Mouse (Mus musculus): ENCODE results near the gene Mkrn2. TPM values are rescaled to one million over a fixed set of nuclear protein-coding genes. Genes with fewer than 3 reads are reported as not detected.

Mkrn2 gene
- polyA plus RNA-seq (2015; fragmentation: Nextera tagmentation; extraction: Ambion mirVana), result 23.6 and 30.2 TPM in 2 replicates

DNA sequence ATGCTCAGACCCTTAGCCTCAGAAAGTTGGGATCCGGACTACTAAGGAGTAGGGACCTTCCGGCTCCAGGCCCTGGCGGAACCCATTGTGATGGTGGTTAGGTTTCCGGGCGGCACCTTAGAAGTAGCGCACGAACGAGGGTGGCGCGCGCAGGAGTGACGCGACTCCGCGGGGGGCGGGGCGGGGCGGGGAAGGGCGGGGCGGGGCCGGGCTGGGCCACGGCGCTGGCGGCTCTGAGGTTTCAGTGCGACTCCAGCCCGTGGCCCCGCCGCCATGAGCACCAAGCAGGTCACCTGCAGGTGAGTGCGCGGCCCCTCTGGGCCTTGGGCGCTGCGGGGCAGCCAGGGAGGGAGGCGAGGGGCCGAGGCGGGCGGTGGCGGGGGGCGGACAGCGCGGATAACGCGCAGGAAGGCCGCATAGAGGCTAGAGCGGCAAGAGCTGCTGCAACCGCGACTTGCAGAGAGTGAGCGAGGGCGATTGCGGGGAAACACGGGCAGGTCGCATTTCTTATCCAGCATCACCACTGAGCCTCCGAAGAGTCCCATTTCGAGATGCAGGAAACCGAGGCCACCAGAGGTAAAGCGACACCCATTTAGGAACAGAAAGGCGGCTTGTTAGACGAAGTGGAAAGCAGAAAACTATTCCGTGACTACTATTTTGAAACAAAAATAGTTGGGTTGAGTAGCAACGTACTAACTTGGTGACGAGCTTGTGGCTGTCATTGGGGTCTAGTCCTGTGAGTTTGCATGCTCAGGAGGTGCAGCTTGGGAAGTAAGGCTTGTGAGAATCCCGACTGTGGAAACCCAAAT is at the start of gene Mkrn2:
TSS of gene Mkrn2 (plus strand) at position 188 of the 809 bp plus-strand sequence.
- H3K4me1 ChIP-seq, result peaks cover 13% of the 10 kb centered on the region
- WGBS, result under 1% methylated on average over 58 of the region's 61 CpGs
- no peaks in the 10 kb centered on the region for H3K9me3 ChIP-seq (replicated peaks)
- H3K27me3 ChIP-seq, result no peaks in the 10 kb centered on the region
- H3K27ac ChIP-seq (replicated peaks), result peak within 1 kb of the TSS; percentile 79
- peak within 1 kb of the TSS; percentile 83 for H3K9ac ChIP-seq
- H3K4me2 ChIP-seq (replicated peaks), result peak within 1 kb of the TSS; percentile 72
- peak; percentile 90 for ATAC-seq (ENCODE audit: insufficient number of reproducible peaks, low FRiP score, low TSS enrichment, low read depth)
- H3K4me3 ChIP-seq (replicated peaks), result peak within 1 kb of the TSS; percentile 93
- H3K36me3 ChIP-seq, result no peaks in the 10 kb centered on the region; the same call in 1 of the 2 replicates

DNA sequence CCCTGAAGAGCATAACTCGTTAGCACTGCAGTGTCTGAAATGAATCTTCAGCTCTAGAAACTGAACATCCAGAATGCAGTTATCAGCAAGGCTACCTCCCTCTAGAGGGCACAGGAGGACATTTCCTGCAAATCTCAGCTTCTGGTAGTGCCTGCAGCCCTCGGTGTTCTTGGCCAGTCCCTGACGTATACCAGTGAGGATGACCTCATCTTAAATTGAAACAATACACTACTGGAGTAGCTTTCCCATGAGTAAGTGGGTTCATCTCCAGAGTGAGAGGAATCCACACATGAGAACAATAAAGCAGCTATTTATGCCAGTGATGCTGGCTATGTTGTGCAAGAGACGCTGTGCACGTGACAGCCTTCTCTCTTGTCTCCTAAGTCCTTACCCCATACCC is 46.2 kb upstream of the Mkrn2 start:
- Histone ChIP-seq H3K27me3 (no peaks in the 10 kb centered on the region), H3K9me3 (replicated peaks) (no peaks in the 10 kb centered on the region), H3K4me3 (replicated peaks) (no peak overlapping the region), H3K4me1 (no peaks in the 10 kb centered on the region), H3K9ac (no peak overlapping the region), H3K36me3 (peaks cover 74% of the 10 kb centered on the region), H3K4me2 (replicated peaks) (no peak overlapping the region), H3K27ac (replicated peaks) (no peak overlapping the region)
- 57% methylated on average over 5 of the region's 5 CpGs for WGBS
- no peak for ATAC-seq (ENCODE audit: insufficient number of reproducible peaks, low FRiP score, low TSS enrichment, low read depth)

DNA sequence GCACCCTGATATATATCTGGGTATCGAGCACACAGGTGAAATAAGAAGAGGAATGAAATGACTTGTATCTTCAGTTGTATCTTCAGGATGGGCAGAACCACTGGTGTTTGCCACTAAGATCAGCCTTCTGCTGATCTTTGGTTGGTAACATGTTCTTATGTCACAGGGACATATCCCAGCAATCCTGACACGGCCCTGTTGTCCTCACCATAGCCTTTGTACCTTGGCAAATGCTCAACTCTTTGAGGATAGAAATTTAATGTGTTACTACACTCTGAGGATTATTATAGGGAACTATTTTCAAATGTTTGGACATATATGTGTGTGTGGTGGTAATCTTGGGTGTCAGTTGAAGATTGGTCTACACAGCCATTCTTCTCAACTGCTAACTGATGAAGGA is 43.5 kb upstream of the Mkrn2 start:
- Histone ChIP-seq H3K27me3 (no peaks in the 10 kb centered on the region), H3K9ac (no peak overlapping the region), H3K36me3 (peaks cover 76% of the 10 kb centered on the region), H3K4me1 (no peaks in the 10 kb centered on the region), H3K9me3 (replicated peaks) (no peaks in the 10 kb centered on the region), H3K4me2 (replicated peaks) (no peak overlapping the region), H3K4me3 (replicated peaks) (no peak overlapping the region), H3K27ac (replicated peaks) (no peak overlapping the region)
- 90% methylated on average over 2 of the region's 2 CpGs for WGBS
- ATAC-seq (ENCODE audit: insufficient number of reproducible peaks, low FRiP score, low TSS enrichment, low read depth), result no peak

DNA sequence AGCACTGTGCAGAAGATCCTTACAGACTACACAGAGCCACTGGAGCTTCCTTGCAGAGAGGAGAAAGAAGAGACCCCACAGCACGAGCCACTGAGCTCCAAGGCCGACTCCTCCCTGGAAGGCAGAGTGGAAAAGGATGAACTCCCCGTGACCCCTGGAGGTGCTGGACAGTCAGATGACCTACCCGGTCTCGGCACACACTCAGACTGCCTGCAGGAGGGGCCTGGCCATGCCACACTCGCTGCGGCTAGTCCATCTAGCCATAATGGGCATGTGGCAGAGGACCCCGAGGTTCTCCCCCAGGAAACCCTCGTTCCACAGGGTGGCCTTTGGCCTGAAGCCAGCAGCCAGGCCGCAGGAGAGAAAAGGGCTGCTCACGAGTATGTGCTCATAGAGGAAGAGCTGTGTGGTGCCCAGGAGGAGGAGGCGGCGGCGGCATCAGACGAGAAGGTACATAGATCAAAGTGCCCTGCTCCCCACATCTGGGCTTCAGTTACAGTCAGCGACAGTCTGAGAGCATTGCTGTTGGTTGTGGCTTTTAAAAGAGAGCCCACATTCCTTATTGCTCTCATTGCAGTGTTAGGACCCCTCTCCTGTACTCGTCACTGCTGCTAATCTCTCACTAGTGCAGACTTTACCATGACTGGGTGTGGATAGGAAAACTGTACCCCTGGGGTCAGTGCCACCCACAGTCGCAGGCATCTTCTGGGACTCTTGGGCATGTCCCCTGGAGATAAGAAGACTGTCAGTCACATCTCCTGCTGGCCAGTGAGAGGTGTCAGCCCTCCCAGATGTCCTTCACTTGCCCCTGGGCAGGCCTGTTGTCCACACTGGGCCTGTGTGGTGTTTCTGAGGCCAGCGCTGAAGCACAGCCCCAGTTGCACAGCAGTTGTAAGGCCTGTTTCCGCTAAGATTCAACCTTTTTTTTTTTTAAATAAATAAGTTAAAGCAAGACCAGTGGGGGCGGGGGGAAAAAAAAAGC is 41.8 kb upstream of the Mkrn2 start:
- Histone ChIP-seq H3K4me1 (no peaks in the 10 kb centered on the region), H3K4me3 (replicated peaks) (no peak overlapping the region), H3K36me3 (peaks cover 66% of the 10 kb centered on the region), H3K27me3 (no peaks in the 10 kb centered on the region), H3K4me2 (replicated peaks) (no peak overlapping the region), H3K9me3 (replicated peaks) (no peaks in the 10 kb centered on the region), H3K27ac (replicated peaks) (no peak overlapping the region), H3K9ac (no peak overlapping the region)
- 79% methylated on average over 21 of the region's 21 CpGs for WGBS
- ATAC-seq (ENCODE audit: insufficient number of reproducible peaks, low FRiP score, low TSS enrichment, low read depth), result no peak; the same call in 1 of the 2 replicates

DNA sequence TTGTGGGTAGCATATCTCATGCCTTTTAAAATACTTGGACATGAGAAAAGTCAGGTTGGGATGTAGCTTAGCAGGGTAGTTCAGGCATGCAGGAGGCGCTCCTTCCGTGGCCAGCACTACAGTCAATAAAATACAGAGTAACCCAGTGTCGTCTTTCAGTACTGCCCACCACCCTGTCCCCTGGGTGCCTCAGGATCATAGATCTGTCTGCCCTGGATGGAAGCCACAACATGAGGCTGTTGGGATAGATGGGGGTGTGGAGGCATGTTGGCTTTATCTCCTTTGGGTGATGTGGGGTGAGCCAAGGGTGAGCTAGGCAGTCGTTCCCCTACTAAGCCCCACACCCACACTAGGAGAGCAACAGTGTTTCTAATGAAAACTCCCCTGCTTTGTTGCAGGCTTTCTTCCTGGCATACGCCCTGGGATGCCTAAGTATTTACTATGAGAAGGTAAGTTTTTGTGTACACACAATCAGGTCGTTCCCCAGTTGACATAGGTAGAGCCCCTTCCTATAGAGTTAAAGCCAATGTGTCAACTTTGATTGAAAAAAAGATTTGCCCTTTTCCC is 36.1 kb upstream of the Mkrn2 start:
- WGBS, result 87% methylated on average over 6 of the region's 6 CpGs
- H3K4me3 ChIP-seq (replicated peaks), result no peak overlapping the region
- no peak overlapping the region for H3K4me2 ChIP-seq (replicated peaks)
- no peak for ATAC-seq (ENCODE audit: insufficient number of reproducible peaks, low FRiP score, low TSS enrichment, low read depth)
- H3K4me1 ChIP-seq, result no peaks in the 10 kb centered on the region
- H3K27ac ChIP-seq (replicated peaks), result no peak overlapping the region
- no peaks in the 10 kb centered on the region for H3K9me3 ChIP-seq (replicated peaks)
- no peaks in the 10 kb centered on the region for H3K27me3 ChIP-seq
- no peak overlapping the region for H3K9ac ChIP-seq
- H3K36me3 ChIP-seq, result peaks cover 84% of the 10 kb centered on the region

DNA sequence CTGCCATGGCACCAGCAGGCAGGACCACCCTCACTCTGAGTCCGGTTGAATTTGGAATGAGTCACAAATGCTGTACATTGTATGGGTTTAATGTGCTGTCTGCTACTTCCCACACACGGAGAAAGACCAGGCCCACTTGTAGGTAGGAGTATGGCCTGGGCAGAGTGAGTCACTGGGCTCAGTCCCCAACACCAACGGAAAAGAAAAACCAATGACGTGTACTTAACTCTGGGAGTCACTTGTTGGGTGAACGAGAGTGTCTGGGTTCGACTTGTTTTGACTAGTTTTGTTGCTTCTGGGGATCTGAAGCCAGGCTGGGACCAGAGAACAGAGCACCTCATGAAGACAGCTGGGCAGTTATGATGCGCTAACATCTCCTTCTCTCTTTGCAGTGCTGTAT is 27.5 kb upstream of the Mkrn2 start:
- 87% methylated on average over 7 of the region's 7 CpGs for WGBS
- ATAC-seq (ENCODE audit: insufficient number of reproducible peaks, low FRiP score, low TSS enrichment, low read depth), result no peak
- Histone ChIP-seq H3K4me3 (replicated peaks) (no peak overlapping the region), H3K9me3 (replicated peaks) (no peaks in the 10 kb centered on the region), H3K4me2 (replicated peaks) (no peak overlapping the region), H3K27me3 (no peaks in the 10 kb centered on the region), H3K9ac (no peak overlapping the region), H3K36me3 (peaks cover 55% of the 10 kb centered on the region), H3K4me1 (no peaks in the 10 kb centered on the region), H3K27ac (replicated peaks) (no peak overlapping the region)

DNA sequence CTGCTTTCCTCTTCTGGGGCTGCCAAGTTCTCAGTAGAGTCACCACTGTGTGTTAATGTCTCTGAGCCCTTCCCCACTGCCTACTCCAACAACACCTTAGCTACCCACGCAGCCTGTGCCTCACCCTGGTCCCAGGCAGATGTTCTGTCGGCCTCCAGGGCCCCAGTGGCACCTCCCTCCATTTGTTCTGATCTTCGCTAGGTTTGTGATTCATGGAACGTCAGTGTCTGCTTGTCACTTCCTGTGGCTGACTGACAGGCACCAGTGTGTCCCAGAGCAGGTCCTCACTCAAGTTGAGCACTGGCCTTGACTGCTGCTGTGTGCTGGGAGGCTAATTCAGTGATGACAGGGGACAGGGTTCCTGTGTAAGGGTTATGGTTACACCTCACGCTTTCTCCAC is 24.3 kb upstream of the Mkrn2 start:
- Histone ChIP-seq H3K27me3 (no peaks in the 10 kb centered on the region), H3K4me3 (replicated peaks) (no peak overlapping the region), H3K4me1 (no peaks in the 10 kb centered on the region), H3K27ac (replicated peaks) (no peak overlapping the region), H3K36me3 (peaks cover 47% of the 10 kb centered on the region), H3K9me3 (replicated peaks) (no peaks in the 10 kb centered on the region), H3K9ac (no peak overlapping the region), H3K4me2 (replicated peaks) (no peak overlapping the region)
- no peak for ATAC-seq (ENCODE audit: insufficient number of reproducible peaks, low FRiP score, low TSS enrichment, low read depth)
- WGBS, result 80% methylated on average over 5 of the region's 5 CpGs

DNA sequence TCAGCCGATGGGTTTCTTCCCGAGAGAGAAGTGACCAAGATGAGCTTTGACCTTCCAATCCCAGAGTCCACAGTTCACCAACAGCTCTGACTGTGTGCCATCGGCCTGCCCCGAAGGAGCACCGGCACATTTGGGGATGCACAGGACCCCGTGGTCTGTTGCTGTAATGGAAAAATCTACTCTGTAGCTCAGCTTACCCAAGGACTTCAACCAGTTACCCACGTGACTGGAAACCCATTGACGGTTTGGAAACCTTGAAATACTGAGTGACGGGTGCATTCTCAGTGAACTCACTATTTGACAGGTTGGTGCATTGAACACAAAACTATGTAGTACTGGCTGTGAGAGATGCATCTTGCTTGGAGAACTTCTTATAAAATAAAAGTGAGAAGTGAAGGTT is 23.8 kb upstream of the Mkrn2 start:
- H3K9ac ChIP-seq, result no peak overlapping the region
- no peaks in the 10 kb centered on the region for H3K27me3 ChIP-seq
- H3K9me3 ChIP-seq (replicated peaks), result no peaks in the 10 kb centered on the region
- H3K4me3 ChIP-seq (replicated peaks), result no peak overlapping the region
- peaks cover 47% of the 10 kb centered on the region for H3K36me3 ChIP-seq
- ATAC-seq (ENCODE audit: insufficient number of reproducible peaks, low FRiP score, low TSS enrichment, low read depth), result no peak
- no peak overlapping the region for H3K4me2 ChIP-seq (replicated peaks)
- WGBS, result 90% methylated on average over 9 of the region's 9 CpGs
- no peak overlapping the region for H3K27ac ChIP-seq (replicated peaks)
- no peaks in the 10 kb centered on the region for H3K4me1 ChIP-seq

DNA sequence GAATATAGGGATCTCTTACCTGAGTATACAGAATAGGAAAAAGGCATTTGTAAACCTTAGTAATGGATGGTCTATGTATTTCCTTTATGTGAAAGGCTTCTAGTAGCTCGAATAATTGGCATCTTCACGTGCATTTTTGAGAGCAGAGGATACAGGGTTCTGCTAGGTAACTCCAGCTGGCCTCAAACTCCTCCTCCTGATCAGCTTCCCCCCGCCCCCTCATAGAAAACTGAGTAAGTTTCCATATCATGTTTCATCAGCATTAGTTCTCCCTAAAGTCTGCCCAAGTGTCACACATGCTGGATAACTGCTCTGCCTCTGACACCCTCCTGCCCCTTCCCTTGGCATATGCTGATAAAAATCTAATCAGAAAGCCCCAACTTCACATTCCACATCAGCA is 20.9 kb upstream of the Mkrn2 start:
- Histone ChIP-seq H3K36me3 (peaks cover 45% of the 10 kb centered on the region), H3K4me2 (replicated peaks) (no peak overlapping the region), H3K4me1 (no peaks in the 10 kb centered on the region), H3K27me3 (no peaks in the 10 kb centered on the region), H3K27ac (replicated peaks) (no peak overlapping the region), H3K9me3 (replicated peaks) (no peaks in the 10 kb centered on the region), H3K9ac (no peak overlapping the region), H3K4me3 (replicated peaks) (no peak overlapping the region)
- ATAC-seq (ENCODE audit: insufficient number of reproducible peaks, low FRiP score, low TSS enrichment, low read depth), result no peak
- 77% methylated on average over 3 of the region's 3 CpGs for WGBS

DNA sequence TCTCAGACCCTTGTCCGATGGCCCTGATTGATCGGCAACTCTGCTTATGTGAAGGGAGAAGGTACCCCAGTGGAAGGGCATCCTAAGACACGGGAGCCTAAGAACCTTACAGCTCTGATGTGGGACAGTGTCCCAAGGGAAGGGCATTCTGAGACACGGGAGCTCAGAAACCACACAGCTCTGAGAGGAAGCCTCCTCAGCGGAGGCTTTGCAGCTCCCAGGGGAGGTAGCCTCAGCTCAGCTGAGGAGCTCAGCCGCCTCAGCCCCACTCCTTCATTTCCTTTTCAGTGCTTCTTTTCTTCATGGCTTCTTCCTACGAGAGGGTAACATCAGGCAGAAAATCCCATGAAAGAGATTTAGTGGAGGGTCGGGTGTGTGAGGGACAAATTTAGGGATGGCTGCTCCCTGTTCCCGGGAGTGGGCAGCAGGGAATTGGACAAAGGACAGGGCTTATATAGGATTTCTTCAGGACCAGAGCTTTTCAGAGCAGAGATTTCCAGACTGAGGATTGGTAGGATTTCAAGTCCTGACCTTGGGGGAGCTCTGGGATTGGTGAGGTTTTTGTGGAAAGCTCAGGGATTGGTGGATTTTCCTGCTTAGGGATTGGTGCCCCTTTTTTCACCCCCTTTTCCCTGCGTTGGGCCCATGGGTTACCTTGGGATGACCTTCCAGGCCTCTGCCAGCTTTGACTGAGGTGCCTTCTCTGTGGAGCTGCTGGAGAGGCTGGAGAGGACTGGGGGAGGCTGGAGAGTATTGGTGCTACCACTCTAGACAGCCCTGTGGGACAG is 19.2 kb upstream of the Mkrn2 start:
- WGBS, result 74% methylated on average over 10 of the region's 10 CpGs
- H3K36me3 ChIP-seq, result peaks cover 28% of the 10 kb centered on the region

More for the DNA sequence above, 19.2 kb upstream of the Mkrn2 start:
- no peaks in the 10 kb centered on the region for H3K9me3 ChIP-seq (replicated peaks)
- no peaks in the 10 kb centered on the region for H3K4me1 ChIP-seq
- H3K9ac ChIP-seq, result no peak overlapping the region
- H3K27me3 ChIP-seq, result no peaks in the 10 kb centered on the region
- H3K27ac ChIP-seq (replicated peaks), result no peak overlapping the region
- H3K4me2 ChIP-seq (replicated peaks), result no peak overlapping the region
- no peak for ATAC-seq (ENCODE audit: insufficient number of reproducible peaks, low FRiP score, low TSS enrichment, low read depth)
- H3K4me3 ChIP-seq (replicated peaks), result no peak overlapping the region
